Mouse (Mus musculus) heart, adult 2 months (tissue): ENCODE measurements around the gene Nrg3. TPM values are rescaled to one million over a fixed set of nuclear protein-coding genes. Genes with fewer than 3 reads are reported as not detected.

Experiments
- DNase-seq, 2 experiments: peaks; one replicate each; pipeline ENCODE4 v3.0.0; 2021
- H3K27ac ChIP-seq: fragments of 200-600 bp; 2 replicates; pipeline ENCODE4 v1.8.1; 2022
- H3K27me3 ChIP-seq: fragments of 200-500 bp; 2 replicates; pipeline ENCODE4 v1.6.1; 2012; ENCODE audit warnings: mild to moderate bottlenecking, low read length, inconsistent platforms, mixed read lengths; ENCODE audit not compliant: control insufficient read depth, insufficient read depth
- H3K36me3 ChIP-seq: fragments of 200-500 bp; 2 replicates; pipeline ENCODE4 v1.6.1; 2012; ENCODE audit warnings: low read length, inconsistent platforms; ENCODE audit not compliant: control insufficient read depth, insufficient read depth
- H3K4me1 ChIP-seq: fragments of 200-500 bp; 2 replicates; pipeline ENCODE4 v1.6.1; 2011; ENCODE audit warnings: low read length; ENCODE audit not compliant: control insufficient read depth, insufficient read depth
- H3K4me3 ChIP-seq: fragments of 200-600 bp; 2 replicates; pipeline ENCODE4 v1.8.1; 2022
- H3K79me2 ChIP-seq: fragments of 200-500 bp; replicated peaks from 2 replicates; pipeline ENCODE4 v1.6.1; 2012; ENCODE audit warnings: mild to moderate bottlenecking, inconsistent platforms, low read length, moderate library complexity, mixed read lengths; ENCODE audit not compliant: control insufficient read depth, insufficient read depth
- H3K9ac ChIP-seq: fragments of 200-500 bp; 2 replicates; pipeline ENCODE4 v1.6.1; 2012; ENCODE audit warnings: low read depth, mild to moderate bottlenecking, control low read depth, inconsistent platforms, low read length, mixed read lengths
- CTCF ChIP-seq: fragments of 200-600 bp; IDR thresholded peaks from 2 replicates; pipeline ENCODE4 v1.8.1; 2022; ENCODE audit warnings: antibody characterized with exemption, mild to moderate bottlenecking, moderate library complexity
- EP300 ChIP-seq: fragments of 200-500 bp; IDR thresholded peaks from 2 replicates; pipeline ENCODE4 v1.6.1; 2011; ENCODE audit warnings: low read depth, low read length, control low read depth; ENCODE audit not compliant: insufficient read depth
- POLR2A ChIP-seq: fragments of 200-500 bp; IDR thresholded peaks from 2 replicates; pipeline ENCODE4 v1.6.1; 2011; ENCODE audit warnings: mild to moderate bottlenecking, low read depth, low read length, control low read depth; ENCODE audit not compliant: insufficient read depth
- WGBS: fragments of 180-500 bp; shearing (Covaris S2); methylation state at CpG from one replicate; pipeline ENCODE4 v1.1.7; 2018; 5-methylcytosine and 5-hydroxymethylcytosine counted together
- intact Hi-C: fragments of 180-260 bp; cut with DNase I; formaldehyde crosslinking; loops from one replicate; pipeline ENCODE4 v1.15.1; 2025
- polyA plus RNA-seq: library from polyadenylated mRNA; depleted of rRNA; stranded (reverse); fragments of >200 nt; gene quantifications from 2 replicates; pipeline ENCODE4 v1.2.3, GENCODE M21; 2012
- total RNA-seq, 2 experiments: library from RNA; stranded (reverse); gene quantifications; 2 replicates each; pipeline ENCODE4 v1.2.3; 2021

Gene Nrg3
- total and polyA plus RNA-seq, 3 experiments, result 0.04 TPM; not detected in 2

DNA sequence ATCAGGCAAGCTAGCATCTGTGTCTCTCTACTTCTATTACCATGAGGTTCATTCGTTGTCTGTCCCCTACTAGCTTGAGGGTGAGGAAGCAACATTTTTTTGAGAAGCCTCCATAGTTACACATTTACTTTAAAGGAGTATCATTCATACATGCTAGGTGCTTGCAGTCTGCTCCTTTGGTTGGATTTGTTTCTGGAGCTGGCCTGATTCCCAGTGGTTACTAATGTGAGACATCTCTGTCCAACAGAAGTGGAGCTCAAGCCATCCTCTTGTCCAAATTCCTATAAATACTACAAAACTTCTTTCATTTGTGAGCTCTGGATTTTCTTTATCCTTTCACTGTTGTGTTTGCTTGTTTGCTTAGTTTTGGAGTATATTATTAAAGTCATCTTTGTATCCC is 211.9 kb downstream of the Nrg3 start:
- H3K79me2 ChIP-seq, result no peaks in the 10 kb centered on the region
- no peak overlapping the region for H3K27ac ChIP-seq
- H3K36me3 ChIP-seq, result no peaks in the 10 kb centered on the region
- H3K4me3 ChIP-seq, result no peak overlapping the region
- no peak overlapping the region for H3K9ac ChIP-seq
- no peaks in the 10 kb centered on the region for H3K4me1 ChIP-seq
- no peak for TF ChIP-seq EP300
- TF ChIP-seq POLR2A, result no peak
- no peak for TF ChIP-seq CTCF
- no peaks in the 10 kb centered on the region for H3K27me3 ChIP-seq
- no peak for DNase-seq
- intact Hi-C loops, result no loop called here
- 58% methylated on average over 1 of the region's 1 CpGs for WGBS

DNA sequence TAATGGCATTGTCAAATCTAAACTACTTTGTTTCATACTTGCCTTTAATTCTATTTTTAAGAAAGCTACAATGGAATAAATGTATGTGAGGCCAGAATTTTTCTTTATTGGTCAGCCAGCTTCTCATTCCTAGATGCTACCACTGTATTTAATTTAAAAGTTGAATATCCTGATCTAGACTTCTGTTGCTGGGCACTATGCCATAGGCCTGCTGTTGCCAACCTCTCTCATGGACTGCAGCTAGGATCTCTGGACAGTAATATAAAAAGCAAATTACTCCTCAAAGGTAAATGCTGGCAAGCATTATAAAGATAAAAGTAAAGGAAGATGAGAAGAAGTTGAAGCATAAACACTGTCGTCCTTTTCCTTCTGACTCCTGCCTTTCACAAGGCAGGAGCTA is 217.5 kb downstream of the Nrg3 start:
- 23% methylated on average over 1 of the region's 1 CpGs for WGBS
- Histone ChIP-seq H3K4me3 (no peak overlapping the region), H3K79me2 (no peaks in the 10 kb centered on the region), H3K36me3 (no peaks in the 10 kb centered on the region), H3K27me3 (no peaks in the 10 kb centered on the region), H3K27ac (no peak overlapping the region), H3K9ac (no peak overlapping the region), H3K4me1 (no peaks in the 10 kb centered on the region)
- intact Hi-C loops, result no loop called here
- TF ChIP-seq CTCF, result no peak
- no peak for TF ChIP-seq POLR2A
- TF ChIP-seq EP300, result no peak
- no peak for DNase-seq

DNA sequence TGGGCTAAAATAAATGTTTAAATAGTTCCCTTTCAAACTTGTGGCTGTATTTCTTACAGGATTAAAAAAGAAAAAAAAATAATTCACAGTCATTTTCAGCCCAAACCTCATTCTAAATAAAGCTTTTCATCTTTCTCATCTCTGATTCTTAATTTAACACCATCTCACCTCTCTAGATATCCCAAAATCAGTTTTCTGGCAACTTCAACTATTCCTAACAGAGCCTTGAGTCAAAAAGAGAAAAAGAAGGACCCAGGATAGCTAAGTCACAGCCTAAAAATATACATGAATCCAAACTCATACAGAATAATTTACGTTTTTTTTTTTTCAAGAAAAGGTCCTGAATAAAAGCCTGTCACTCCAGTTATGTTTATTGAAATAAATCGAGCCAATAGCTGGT is 232.6 kb downstream of the Nrg3 start:
- Histone ChIP-seq H3K27me3 (no peaks in the 10 kb centered on the region), H3K4me3 (no peak overlapping the region), H3K4me1 (no peaks in the 10 kb centered on the region), H3K36me3 (no peaks in the 10 kb centered on the region), H3K9ac (no peak overlapping the region), H3K79me2 (no peaks in the 10 kb centered on the region), H3K27ac (no peak overlapping the region)
- TF ChIP-seq CTCF (no peak), POLR2A (no peak), EP300 (no peak)
- DNase-seq, result no peak
- 48% methylated on average over 2 of the region's 2 CpGs for WGBS
- intact Hi-C loops, result no loop called here

DNA sequence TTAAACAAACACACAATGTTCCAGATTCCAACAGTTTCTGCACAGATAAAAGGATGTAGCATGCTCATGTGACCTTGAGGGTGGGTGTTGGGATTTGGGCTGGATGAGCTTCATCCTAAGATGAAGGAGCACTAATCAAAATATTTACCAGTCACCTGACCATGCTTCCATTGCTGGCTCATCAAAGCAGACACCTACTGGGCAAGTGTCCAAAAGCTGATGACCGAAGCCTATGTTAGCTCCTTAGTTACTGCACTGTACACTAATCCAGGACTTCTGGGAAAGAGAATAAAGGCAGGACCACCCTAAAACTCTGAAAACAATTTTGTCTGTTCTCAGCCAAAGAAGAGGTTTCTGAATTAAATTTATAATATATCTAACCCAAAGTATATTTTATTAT is 261.4 kb downstream of the Nrg3 start:
- no peak overlapping the region for H3K27ac ChIP-seq
- intact Hi-C loops, result no loop called here
- DNase-seq, result no peak
- H3K27me3 ChIP-seq, result no peaks in the 10 kb centered on the region
- no peaks in the 10 kb centered on the region for H3K36me3 ChIP-seq
- H3K4me3 ChIP-seq, result no peak overlapping the region
- no peak overlapping the region for H3K9ac ChIP-seq
- H3K4me1 ChIP-seq, result no peaks in the 10 kb centered on the region
- H3K79me2 ChIP-seq, result no peaks in the 10 kb centered on the region
- TF ChIP-seq POLR2A (no peak), EP300 (no peak), CTCF (no peak)
- WGBS, result 78% methylated on average over 1 of the region's 1 CpGs

DNA sequence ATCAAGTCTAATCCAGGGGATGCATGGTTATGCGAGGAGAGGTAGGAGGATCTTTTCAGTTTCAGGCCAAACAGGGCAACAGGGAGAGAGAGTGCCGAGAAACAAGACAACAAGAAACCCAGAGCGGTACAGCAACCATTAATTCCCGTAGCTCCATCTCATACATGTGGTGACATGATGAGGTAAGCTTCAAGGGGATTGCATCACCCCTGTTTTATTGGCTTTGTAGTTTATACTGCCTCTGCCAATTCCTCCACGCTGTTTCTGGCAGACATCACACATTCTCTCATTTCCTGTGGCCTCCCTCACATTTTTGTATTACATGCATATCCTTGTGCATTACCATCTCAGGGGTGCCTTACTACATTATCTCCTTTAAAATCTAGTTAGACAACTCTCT is 280.9 kb downstream of the Nrg3 start:
- Histone ChIP-seq H3K4me3 (no peak overlapping the region), H3K9ac (no peak overlapping the region), H3K27me3 (no peaks in the 10 kb centered on the region), H3K27ac (no peak overlapping the region), H3K4me1 (no peaks in the 10 kb centered on the region), H3K36me3 (no peaks in the 10 kb centered on the region), H3K79me2 (no peaks in the 10 kb centered on the region)
- no peak for DNase-seq
- intact Hi-C loops, result loop anchor here (2.0 kb wide), 1 partner anchor 19 kb away; no protein-coding TSS in a partner anchor
- TF ChIP-seq EP300, result no peak
- no peak for TF ChIP-seq CTCF
- TF ChIP-seq POLR2A, result no peak
- WGBS, result 49% methylated on average over 5 of the region's 5 CpGs

DNA sequence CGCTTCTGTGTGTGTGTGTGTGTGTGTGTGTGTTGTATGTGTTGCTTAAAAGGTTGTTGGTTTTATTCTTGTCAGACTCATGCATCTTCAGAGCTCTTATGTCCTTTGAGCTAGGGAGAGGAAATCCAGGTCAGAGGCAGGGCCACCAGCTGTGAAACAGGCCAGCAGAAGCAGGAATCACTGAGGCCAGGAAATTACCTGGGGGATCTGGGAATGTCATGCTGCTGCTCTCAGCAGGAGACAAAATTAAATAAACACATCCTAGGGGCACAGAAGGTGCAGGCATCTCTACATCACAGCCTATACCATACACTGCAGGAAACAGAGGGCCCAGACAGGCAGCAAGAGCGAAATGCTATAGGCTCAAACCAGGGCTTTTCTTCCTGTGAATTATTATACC is 299.2 kb downstream of the Nrg3 start:
- no peak for TF ChIP-seq CTCF
- TF ChIP-seq POLR2A, result no peak
- TF ChIP-seq EP300, result no peak
- H3K27ac ChIP-seq, result no peak overlapping the region
- WGBS, result 58% methylated on average over 2 of the region's 2 CpGs
- no peak overlapping the region for H3K4me3 ChIP-seq
- no peaks in the 10 kb centered on the region for H3K36me3 ChIP-seq
- no peaks in the 10 kb centered on the region for H3K27me3 ChIP-seq
- intact Hi-C loops, result loop anchor here (2.0 kb wide), 1 partner anchor 19 kb away; no protein-coding TSS in a partner anchor
- H3K79me2 ChIP-seq, result no peaks in the 10 kb centered on the region
- no peaks in the 10 kb centered on the region for H3K4me1 ChIP-seq
- no peak for DNase-seq
- H3K9ac ChIP-seq, result no peak overlapping the region

DNA sequence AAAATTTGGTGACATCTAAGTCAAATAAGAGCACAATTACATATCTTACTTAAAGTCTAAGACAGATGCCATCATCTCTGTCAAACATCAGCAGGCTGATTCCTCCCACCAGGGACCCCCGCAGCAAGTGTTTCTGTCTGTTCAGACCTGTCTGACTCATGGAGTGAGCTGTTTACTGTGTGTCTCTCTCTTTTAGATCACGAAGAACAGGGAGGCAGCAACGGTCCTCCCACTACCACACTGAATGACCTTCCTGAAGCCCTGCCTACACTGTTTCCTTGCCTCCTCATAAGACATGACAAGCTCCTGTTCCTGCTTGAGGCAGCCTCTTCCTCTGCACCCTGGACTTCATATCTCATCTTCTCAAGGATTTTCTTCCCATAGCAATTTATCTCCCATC is 312.7 kb downstream of the Nrg3 start:
- intact Hi-C loops, result no loop called here
- no peak overlapping the region for H3K4me3 ChIP-seq
- H3K79me2 ChIP-seq, result no peaks in the 10 kb centered on the region
- H3K27me3 ChIP-seq, result no peaks in the 10 kb centered on the region
- H3K9ac ChIP-seq, result no peak overlapping the region
- no peak for TF ChIP-seq CTCF
- no peak for TF ChIP-seq POLR2A
- no peak for TF ChIP-seq EP300
- H3K4me1 ChIP-seq, result no peaks in the 10 kb centered on the region
- H3K27ac ChIP-seq, result no peak overlapping the region
- WGBS, result 47% methylated on average over 3 of the region's 3 CpGs
- H3K36me3 ChIP-seq, result no peaks in the 10 kb centered on the region
- DNase-seq, result no peak
